Mouse (Mus musculus): ENCODE data around the gene Gzmg. TPM values are rescaled to one million over a fixed set of nuclear protein-coding genes. Genes with fewer than 3 reads are reported as not detected.
"Not testable (repeated sequence)": the region's sequence is repeated elsewhere in the genome, so short reads cannot be mapped to it uniquely, and the experiment has no call there.

Gene Gzmg
- not detected in 2 replicates for polyA plus RNA-seq (2015; fragmentation: Nextera tagmentation; extraction: Ambion mirVana)

- H3K4me2 ChIP-seq; H3K27me3 ChIP-seq (replicated peaks); H3K4me1 ChIP-seq; H3K36me3 ChIP-seq; H3K4me3 ChIP-seq; ATAC-seq (ENCODE audit: extremely low read depth, insufficient number of reproducible peaks, low FRiP score, low TSS enrichment); H3K27ac ChIP-seq (replicated peaks); H3K9me3 ChIP-seq; H3K9ac ChIP-seq: not testable (repeated sequence)
- 70% methylated on average over 2 of the region's 2 CpGs for WGBS
These were observed at the start of gene Gzmg for GRCm38 (mm10) chr14:56159479-56159878. Gene Gzmg (minus strand): TSS chr14:56159579.

GRCm38 (mm10) chr14:56205613-56206012 is 46.2 kb upstream of the Gzmg start:
- H3K4me1 ChIP-seq: no peaks in the 10 kb centered on the region
- ATAC-seq (ENCODE audit: extremely low read depth, insufficient number of reproducible peaks, low FRiP score, low TSS enrichment): no peak
- WGBS: 75% methylated on average over 1 of the region's 1 CpGs
- no peaks in the 10 kb centered on the region for H3K27me3 ChIP-seq (replicated peaks)
- no peak overlapping the region for H3K27ac ChIP-seq (replicated peaks)
- H3K4me2 ChIP-seq: no peak overlapping the region
- H3K9ac ChIP-seq: no peak overlapping the region
- H3K36me3 ChIP-seq: no peaks in the 10 kb centered on the region
- H3K9me3 ChIP-seq: no peaks in the 10 kb centered on the region
- H3K4me3 ChIP-seq: no peak overlapping the region

GRCm38 (mm10) chr14:56205021-56205420 is 45.6 kb upstream of the Gzmg start:
- ATAC-seq (ENCODE audit: extremely low read depth, insufficient number of reproducible peaks, low FRiP score, low TSS enrichment); H3K9me3 ChIP-seq: not testable (repeated sequence)
- WGBS: 32% methylated on average over 5 of the region's 5 CpGs

GRCm38 (mm10) chr14:56203975-56204374 is 44.6 kb upstream of the Gzmg start:
- H3K4me1 ChIP-seq: no peaks in the 10 kb centered on the region
- no peak overlapping the region for H3K4me3 ChIP-seq
- 13% methylated on average over 2 of the region's 2 CpGs for whole genome bisulfite sequencing
- no peaks in the 10 kb centered on the region for H3K27me3 ChIP-seq (replicated peaks)
- no peak for ATAC-seq (ENCODE audit: extremely low read depth, insufficient number of reproducible peaks, low FRiP score, low TSS enrichment)
- no peaks in the 10 kb centered on the region for H3K9me3 ChIP-seq
- H3K4me2 ChIP-seq: no peak overlapping the region
- H3K9ac ChIP-seq: no peak overlapping the region
- H3K27ac ChIP-seq (replicated peaks): no peak overlapping the region
- H3K36me3 ChIP-seq: no peaks in the 10 kb centered on the region

More at GRCm38 (mm10) chr14:56205021-56205420, 45.6 kb upstream of the Gzmg start:
- H3K9ac ChIP-seq; H3K36me3 ChIP-seq; H3K4me2 ChIP-seq; H3K27me3 ChIP-seq (replicated peaks); H3K4me1 ChIP-seq; H3K4me3 ChIP-seq; H3K27ac ChIP-seq (replicated peaks): not testable (repeated sequence)

GRCm38 (mm10) chr14:56186946-56187345 is 27.6 kb upstream of the Gzmg start:
- H3K4me2 ChIP-seq: no peak overlapping the region
- WGBS: 52% methylated on average over 6 of the region's 6 CpGs
- H3K36me3 ChIP-seq: no peaks in the 10 kb centered on the region
- no peak overlapping the region for H3K9ac ChIP-seq
- no peaks in the 10 kb centered on the region for H3K9me3 ChIP-seq
- no peaks in the 10 kb centered on the region for H3K4me1 ChIP-seq
- H3K4me3 ChIP-seq: no peak overlapping the region
- no peaks in the 10 kb centered on the region for H3K27me3 ChIP-seq (replicated peaks)
- no peak for ATAC-seq (ENCODE audit: extremely low read depth, insufficient number of reproducible peaks, low FRiP score, low TSS enrichment)
- H3K27ac ChIP-seq (replicated peaks): no peak overlapping the region

GRCm38 (mm10) chr14:56186521-56186920 is 27.1 kb upstream of the Gzmg start:
- no peaks in the 10 kb centered on the region for H3K27me3 ChIP-seq (replicated peaks)
- no peaks in the 10 kb centered on the region for H3K4me1 ChIP-seq
- no peak overlapping the region for H3K4me2 ChIP-seq
- WGBS: 72% methylated on average over 5 of the region's 5 CpGs
- H3K4me3 ChIP-seq: no peak overlapping the region
- no peaks in the 10 kb centered on the region for H3K9me3 ChIP-seq
- no peak for ATAC-seq (ENCODE audit: extremely low read depth, insufficient number of reproducible peaks, low FRiP score, low TSS enrichment)
- H3K36me3 ChIP-seq: no peaks in the 10 kb centered on the region
- H3K9ac ChIP-seq: no peak overlapping the region
- H3K27ac ChIP-seq (replicated peaks): no peak overlapping the region

- H3K4me1 ChIP-seq; H3K27ac ChIP-seq (replicated peaks); ATAC-seq (ENCODE audit: extremely low read depth, insufficient number of reproducible peaks, low FRiP score, low TSS enrichment); H3K36me3 ChIP-seq; H3K4me3 ChIP-seq; H3K9me3 ChIP-seq; H3K4me2 ChIP-seq; H3K9ac ChIP-seq; H3K27me3 ChIP-seq (replicated peaks): not testable (repeated sequence)
- 25% methylated on average over 8 of the region's 8 CpGs for WGBS
These were observed 18.3 kb upstream of the Gzmg start for GRCm38 (mm10) chr14:56177651-56178050.

- Histone ChIP-seq H3K4me2 (no peak within 1 kb of the TSS), H3K9ac (no peak within 1 kb of the TSS), H3K9me3 (no peaks in the 10 kb centered on the region), H3K36me3 (no peaks in the 10 kb centered on the region), H3K27ac (replicated peaks) (no peak within 1 kb of the TSS), H3K4me1 (no peaks in the 10 kb centered on the region), H3K27me3 (replicated peaks) (no peaks in the 10 kb centered on the region), H3K4me3 (no peak within 1 kb of the TSS)
- no peak for ATAC-seq (ENCODE audit: extremely low read depth, insufficient number of reproducible peaks, low FRiP score, low TSS enrichment)
- WGBS: 82% methylated on average over 5 of the region's 5 CpGs
These were observed 15.1 kb upstream of the Gzmg start, which contains the start of gene Gzmn for GRCm38 (mm10) chr14:56174499-56174898. Gene Gzmn (minus strand): TSS chr14:56174599.

- 92% methylated on average over 6 of the region's 6 CpGs for WGBS
These were observed 14.0 kb upstream of the Gzmg start for GRCm38 (mm10) chr14:56173396-56173795.

GRCm38 (mm10) chr14:56172744-56173143 is 13.4 kb upstream of the Gzmg start:
- WGBS: 84% methylated on average over 5 of the region's 5 CpGs
- Histone ChIP-seq H3K36me3 (no peaks in the 10 kb centered on the region), H3K9ac (no peak overlapping the region)

More at GRCm38 (mm10) chr14:56173396-56173795, 14.0 kb upstream of the Gzmg start:
- no peaks in the 10 kb centered on the region for H3K36me3 ChIP-seq
- no peaks in the 10 kb centered on the region for H3K9me3 ChIP-seq
- H3K4me3 ChIP-seq: no peak overlapping the region
- no peak overlapping the region for H3K4me2 ChIP-seq
- H3K4me1 ChIP-seq: no peaks in the 10 kb centered on the region
- no peaks in the 10 kb centered on the region for H3K27me3 ChIP-seq (replicated peaks)
- no peak for ATAC-seq (ENCODE audit: extremely low read depth, insufficient number of reproducible peaks, low FRiP score, low TSS enrichment)
- no peak overlapping the region for H3K27ac ChIP-seq (replicated peaks)
- H3K9ac ChIP-seq: no peak overlapping the region

GRCm38 (mm10) chr14:56168009-56168408 is 8.6 kb upstream of the Gzmg start:
- Histone ChIP-seq H3K27me3 (replicated peaks) (no peaks in the 10 kb centered on the region), H3K4me2 (no peak overlapping the region), H3K27ac (replicated peaks) (no peak overlapping the region), H3K4me3 (no peak overlapping the region), H3K9me3 (no peaks in the 10 kb centered on the region), H3K36me3 (no peaks in the 10 kb centered on the region), H3K4me1 (no peaks in the 10 kb centered on the region), H3K9ac (no peak overlapping the region)
- 65% methylated on average over 6 of the region's 6 CpGs for WGBS
- no peak for ATAC-seq (ENCODE audit: extremely low read depth, insufficient number of reproducible peaks, low FRiP score, low TSS enrichment)

More at GRCm38 (mm10) chr14:56172744-56173143, 13.4 kb upstream of the Gzmg start:
- no peaks in the 10 kb centered on the region for H3K27me3 ChIP-seq (replicated peaks)
- H3K9me3 ChIP-seq: no peaks in the 10 kb centered on the region
- no peak overlapping the region for H3K4me3 ChIP-seq
- H3K4me1 ChIP-seq: no peaks in the 10 kb centered on the region
- no peak overlapping the region for H3K4me2 ChIP-seq
- no peak overlapping the region for H3K27ac ChIP-seq (replicated peaks)
- no peak for ATAC-seq (ENCODE audit: extremely low read depth, insufficient number of reproducible peaks, low FRiP score, low TSS enrichment)

GRCm38 (mm10) chr14:56162109-56162508 is 2.7 kb upstream of the Gzmg start:
- Histone ChIP-seq H3K9me3 (no peaks in the 10 kb centered on the region), H3K27me3 (replicated peaks) (no peaks in the 10 kb centered on the region), H3K4me3 (no peak overlapping the region), H3K36me3 (no peaks in the 10 kb centered on the region), H3K4me2 (no peak overlapping the region), H3K9ac (no peak overlapping the region), H3K27ac (replicated peaks) (no peak overlapping the region), H3K4me1 (no peaks in the 10 kb centered on the region)
- no peak for ATAC-seq (ENCODE audit: extremely low read depth, insufficient number of reproducible peaks, low FRiP score, low TSS enrichment)
- WGBS: 69% methylated on average over 2 of the region's 2 CpGs
